Mouse (Mus musculus) liver, embryonic 14.5 days (tissue): Measurements from ENCODE around the gene Hpcal4. TPM values are rescaled to one million over a fixed set of nuclear protein-coding genes. Genes with fewer than 3 reads are reported as not detected.
A peak's percentile ranks its signal among the peaks of the same experiment; 100 is the strongest.

Experiments
- ATAC-seq: fragments of 200-750 bp; cut with Nextera tagmentation; 2 replicates; pipeline ENCODE4 v1.8.0; 2017; ENCODE audit warnings: moderate number of reproducible peaks, mild to moderate bottlenecking, moderate library complexity; ENCODE audit not compliant: insufficient read depth
- DNase-seq, 3 experiments: peaks; one replicate each; pipeline ENCODE4 v3.0.0-alpha.2; 2012 to 2013; ENCODE audit warnings: low read depth in 3 of 3, low spot score in 3 of 3
- H3K27ac ChIP-seq: fragments of 300-500 bp; sonication (generic); 2 replicates; pipeline ENCODE4 v1.5.1; 2014; ENCODE audit warnings: moderate library complexity, mild to moderate bottlenecking, control low read depth, inconsistent platforms
- H3K27me3 ChIP-seq: fragments of 300-500 bp; sonication (generic); 2 replicates; pipeline ENCODE4 v1.6.1; 2014; ENCODE audit warnings: mild to moderate bottlenecking, low read length, moderate library complexity; ENCODE audit not compliant: control insufficient read depth, insufficient read depth
- H3K36me3 ChIP-seq: fragments of 300-500 bp; sonication (generic); replicated peaks from 2 replicates; pipeline ENCODE4 v1.6.1; 2014; ENCODE audit warnings: low read depth; ENCODE audit not compliant: control insufficient read depth, insufficient read depth
- H3K4me1 ChIP-seq, 2 experiments: fragments of 200-500 bp in 1 of 2; fragments of 300-500 bp in 1 of 2; sonication (generic) in 1 of 2; replicated peaks; 2 replicates each; pipeline ENCODE4 v1.6.1; 2012 to 2014; ENCODE audit warnings: antibody characterized with exemption in 1 of 2, inconsistent platforms in 1 of 2, low read length in 1 of 2; ENCODE audit not compliant: control insufficient read depth in 2 of 2, insufficient read depth in 2 of 2
- H3K4me2 ChIP-seq: fragments of 300-500 bp; sonication (generic); 2 replicates; pipeline ENCODE4 v1.6.1; 2014; ENCODE audit warnings: low read depth, mild to moderate bottlenecking, control low read depth, moderate library complexity
- H3K4me3 ChIP-seq, 2 experiments: fragments of 200-500 bp in 1 of 2; fragments of 300-500 bp in 1 of 2; sonication (generic) in 1 of 2; 2 replicates each; pipeline ENCODE4 v1.5.1; 2012 to 2014; ENCODE audit warnings: low read depth in 2 of 2, low read length in 2 of 2, mild to moderate bottlenecking in 2 of 2, control low read depth in 1 of 2, inconsistent platforms in 1 of 2, moderate library complexity in 1 of 2; ENCODE audit not compliant: insufficient read depth in 1 of 2
- H3K9ac ChIP-seq: fragments of 300-500 bp; sonication (generic); replicated peaks from 2 replicates; pipeline ENCODE4 v1.6.1; 2014; ENCODE audit warnings: mild to moderate bottlenecking, control low read depth, moderate library complexity
- H3K9me3 ChIP-seq: fragments of 300-500 bp; sonication (generic); 2 replicates; pipeline ENCODE4 v1.6.1; 2016; ENCODE audit warnings: low read length, mixed read lengths; ENCODE audit not compliant: control insufficient read depth
- CTCF ChIP-seq: IDR thresholded peaks from 2 replicates; pipeline ENCODE4 v1.5.1; 2016; ENCODE audit warnings: antibody characterized with exemption, low read depth, control low read depth
- EP300 ChIP-seq: IDR thresholded peaks from 2 replicates; pipeline ENCODE4 v1.6.1; 2016; ENCODE audit warnings: antibody characterized with exemption, low read depth
- WGBS: fragments of 180-500 bp; shearing (Covaris S2); extraction: QIAGEN DNeasy Blood & Tissue Kit; methylation state at CpG from one replicate; pipeline ENCODE4 v1.1.7; 2014; ENCODE audit not compliant: insufficient replicate concordance; 5-methylcytosine and 5-hydroxymethylcytosine counted together
- polyA plus RNA-seq, 2 experiments: library from polyadenylated mRNA; depleted of rRNA in 1 of 2; stranded (reverse) in 1 of 2; unstranded in 1 of 2; fragments of >200 nt; fragmentation: Nextera tagmentation in 1 of 2; extraction: Ambion mirVana in 1 of 2; gene quantifications; 2 replicates each; pipeline versions ENCODE4 v1.2.1 to v1.2.3; 2012 to 2014

Gene Hpcal4
- polyA plus RNA-seq, 2 experiments = not detected

DNA sequence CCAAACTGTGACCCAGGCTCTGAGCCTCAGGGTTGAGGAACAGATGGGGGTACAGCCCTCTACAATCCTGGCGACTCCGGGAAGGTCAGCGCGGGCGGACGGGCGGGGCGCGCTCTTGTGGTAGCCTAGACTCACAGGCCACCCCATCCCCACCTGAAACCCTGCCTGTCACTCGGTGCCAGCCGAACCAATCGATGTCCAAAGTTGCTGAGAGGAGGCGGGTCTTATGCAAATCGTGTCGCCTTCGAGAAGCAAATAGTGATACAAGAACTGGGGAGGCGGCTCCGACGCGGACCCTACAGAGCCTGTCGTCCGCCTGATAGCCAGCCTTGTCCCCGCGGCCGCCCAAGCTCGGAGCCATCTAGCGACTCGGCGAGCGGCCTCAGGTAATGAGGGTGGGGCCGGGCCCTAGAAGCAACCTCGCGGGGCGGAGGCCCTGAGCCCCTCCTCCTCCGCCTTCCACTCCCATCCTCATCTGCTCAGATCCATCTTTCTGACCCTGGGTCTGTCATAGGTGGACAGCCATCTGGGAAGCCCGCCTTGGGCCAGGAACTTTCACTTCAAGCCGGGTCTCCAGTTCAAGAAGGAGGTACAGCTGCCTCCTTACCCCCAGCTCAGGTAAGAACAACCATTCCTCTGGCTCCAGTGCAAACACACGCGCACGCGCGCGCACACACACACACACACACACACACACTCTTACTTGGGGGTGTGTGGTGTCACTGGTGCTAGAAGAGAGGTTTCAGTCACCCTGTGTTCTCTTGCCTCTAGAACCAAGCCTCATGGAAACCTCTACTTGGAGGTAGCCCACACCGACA, 421 bp downstream of the Hpcal4 start:
- DNase-seq (peak; percentile 20 to 41 (median 28)), ATAC-seq (peak; percentile 77; the same call in 1 of the 2 replicates)
- Histone ChIP-seq H3K4me3 (peak overlapping the region; percentile 7 to 32; a peak in 3 of 4 replicates), H3K27ac (no peak overlapping the region), H3K36me3 (no peaks in the 10 kb centered on the region), H3K9ac (no peak overlapping the region), H3K4me1 (no peaks in the 10 kb centered on the region), H3K9me3 (no peaks in the 10 kb centered on the region), H3K27me3 (peaks cover 50% of the 10 kb centered on the region), H3K4me2 (peak overlapping the region; percentile 53)
- TF ChIP-seq CTCF = no peak
- WGBS = 10% methylated on average over 44 of the region's 44 CpGs

DNA sequence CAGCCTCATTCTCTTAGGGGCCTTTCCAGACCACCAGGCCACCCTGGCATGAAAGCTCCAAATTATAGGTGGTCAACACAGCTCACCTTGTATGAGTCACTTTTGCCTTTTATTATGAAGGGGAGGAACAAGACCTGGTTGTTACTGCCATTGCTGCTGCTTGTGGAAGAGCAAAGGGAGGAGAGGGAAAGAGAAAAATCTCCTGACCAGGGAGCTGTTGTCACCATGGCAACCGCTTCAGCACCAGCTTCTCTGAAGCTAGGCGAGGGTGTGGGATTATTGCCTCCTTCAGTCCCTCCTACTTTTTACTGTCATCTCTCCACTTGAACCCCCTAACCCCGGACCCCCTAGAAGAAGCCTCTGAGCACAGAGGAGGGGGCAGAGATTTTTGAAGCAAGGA, 1.8 kb downstream of the Hpcal4 start:
- no peak for ATAC-seq
- Histone ChIP-seq H3K36me3 (no peaks in the 10 kb centered on the region), H3K4me1 (no peaks in the 10 kb centered on the region), H3K27ac (no peak overlapping the region), H3K9ac (no peak overlapping the region), H3K4me3 (no peak overlapping the region), H3K27me3 (peaks cover 50% of the 10 kb centered on the region), H3K9me3 (no peaks in the 10 kb centered on the region), H3K4me2 (no peak overlapping the region)
- DNase-seq = no peak
- WGBS = 22% methylated on average over 3 of the region's 3 CpGs
- no peak for TF ChIP-seq EP300
- no peak for TF ChIP-seq CTCF

DNA sequence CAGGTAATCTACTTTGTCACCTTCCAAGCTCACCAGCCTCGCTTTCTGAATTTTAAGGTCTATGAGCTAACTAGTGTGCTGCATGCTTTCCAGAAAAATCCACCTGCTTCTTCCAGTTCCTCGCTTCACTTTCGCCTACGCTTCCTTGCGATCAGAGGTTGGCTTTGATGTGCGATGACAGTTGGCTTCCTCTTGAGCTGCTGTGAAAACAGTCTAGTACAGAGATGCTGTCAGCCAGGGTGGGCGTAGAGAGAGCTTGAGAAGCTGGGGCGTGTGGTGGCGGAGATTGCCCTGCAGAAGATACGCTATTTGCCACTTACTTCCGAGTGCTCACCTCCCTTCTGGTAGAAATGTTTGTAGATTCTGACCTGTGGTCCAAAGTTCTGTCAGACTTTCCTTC, 9.3 kb downstream of the Hpcal4 start:
- Histone ChIP-seq H3K27ac (no peak overlapping the region), H3K4me1 (no peaks in the 10 kb centered on the region), H3K9me3 (no peaks in the 10 kb centered on the region), H3K36me3 (no peaks in the 10 kb centered on the region), H3K4me3 (no peak overlapping the region), H3K27me3 (no peaks in the 10 kb centered on the region; the same call in 1 of the 2 replicates), H3K4me2 (no peak overlapping the region), H3K9ac (no peak overlapping the region)
- 64% methylated on average over 11 of the region's 11 CpGs for WGBS
- TF ChIP-seq EP300 = no peak
- TF ChIP-seq CTCF = no peak
- ATAC-seq (no peak), DNase-seq (no peak)

DNA sequence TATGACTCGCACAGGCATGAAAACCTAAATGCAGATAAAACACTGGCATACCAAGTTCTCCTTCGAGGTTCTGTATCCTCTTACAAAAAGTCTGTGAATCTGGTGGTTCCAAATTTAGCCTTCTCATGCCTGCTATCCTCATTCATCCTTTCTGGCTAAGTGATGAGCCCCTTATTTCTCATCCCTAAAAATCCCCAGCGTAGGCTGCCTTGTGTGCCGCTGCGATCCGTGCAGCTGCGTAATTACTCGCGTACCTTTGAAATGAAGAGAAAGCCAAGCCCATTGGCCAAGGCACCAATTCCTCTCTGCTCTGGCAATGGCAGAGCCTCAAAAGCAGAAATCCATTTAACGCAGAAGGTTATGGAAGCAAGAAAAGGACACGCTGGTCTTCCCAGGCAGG, 10.8 kb downstream of the Hpcal4 start:
- Histone ChIP-seq H3K27me3 (no peaks in the 10 kb centered on the region; the same call in 1 of the 2 replicates), H3K9me3 (no peaks in the 10 kb centered on the region), H3K36me3 (no peaks in the 10 kb centered on the region), H3K4me2 (no peak overlapping the region), H3K9ac (no peak overlapping the region), H3K4me1 (no peaks in the 10 kb centered on the region), H3K4me3 (no peak overlapping the region), H3K27ac (no peak overlapping the region)
- no peak for TF ChIP-seq EP300
- TF ChIP-seq CTCF = no peak
- no peak for DNase-seq
- WGBS = 79% methylated on average over 11 of the region's 11 CpGs
- no peak for ATAC-seq

DNA sequence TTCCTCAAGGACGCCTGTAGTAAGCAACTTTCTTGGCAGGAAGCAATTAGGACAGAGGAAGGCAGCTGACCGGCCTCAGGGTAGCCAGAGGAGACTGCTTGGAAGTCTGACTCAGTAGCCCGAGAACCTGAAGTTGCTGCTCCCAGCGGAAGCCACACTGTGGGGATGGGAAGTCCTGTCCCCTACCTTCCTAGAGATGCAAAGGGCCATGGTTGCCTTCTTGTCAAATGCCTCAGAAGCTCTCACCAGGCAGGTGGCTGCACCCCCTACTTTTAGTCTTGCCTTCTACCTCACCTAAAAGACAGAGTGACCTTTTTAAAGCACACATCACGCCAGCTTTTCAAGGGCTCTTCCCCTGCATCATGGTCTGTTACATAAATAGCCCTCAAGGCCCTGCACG, 13.7 kb downstream of the Hpcal4 start:
- 29% methylated on average over 6 of the region's 6 CpGs for WGBS
- no peak for DNase-seq
- Histone ChIP-seq H3K4me1 (no peaks in the 10 kb centered on the region), H3K4me3 (no peak overlapping the region), H3K9ac (no peak overlapping the region), H3K27ac (no peak overlapping the region), H3K27me3 (peaks cover 10% of the 10 kb centered on the region), H3K4me2 (no peak overlapping the region), H3K36me3 (no peaks in the 10 kb centered on the region), H3K9me3 (no peaks in the 10 kb centered on the region)
- TF ChIP-seq EP300 (no peak), CTCF (no peak)
- ATAC-seq = no peak
